Mouse (Mus musculus) frontal cortex, postnatal 25 days (tissue): ENCODE results near the gene Rnf187.
A peak's percentile ranks its signal among the peaks of the same experiment; 100 is the strongest.

ENCODE experiments used
- DNase-seq, 2 experiments: peaks; one replicate each; pipeline ENCODE4 v3.0.0; 2022; ENCODE audit warnings: low spot score in 2 of 2

The Rnf187 gene

DNA sequence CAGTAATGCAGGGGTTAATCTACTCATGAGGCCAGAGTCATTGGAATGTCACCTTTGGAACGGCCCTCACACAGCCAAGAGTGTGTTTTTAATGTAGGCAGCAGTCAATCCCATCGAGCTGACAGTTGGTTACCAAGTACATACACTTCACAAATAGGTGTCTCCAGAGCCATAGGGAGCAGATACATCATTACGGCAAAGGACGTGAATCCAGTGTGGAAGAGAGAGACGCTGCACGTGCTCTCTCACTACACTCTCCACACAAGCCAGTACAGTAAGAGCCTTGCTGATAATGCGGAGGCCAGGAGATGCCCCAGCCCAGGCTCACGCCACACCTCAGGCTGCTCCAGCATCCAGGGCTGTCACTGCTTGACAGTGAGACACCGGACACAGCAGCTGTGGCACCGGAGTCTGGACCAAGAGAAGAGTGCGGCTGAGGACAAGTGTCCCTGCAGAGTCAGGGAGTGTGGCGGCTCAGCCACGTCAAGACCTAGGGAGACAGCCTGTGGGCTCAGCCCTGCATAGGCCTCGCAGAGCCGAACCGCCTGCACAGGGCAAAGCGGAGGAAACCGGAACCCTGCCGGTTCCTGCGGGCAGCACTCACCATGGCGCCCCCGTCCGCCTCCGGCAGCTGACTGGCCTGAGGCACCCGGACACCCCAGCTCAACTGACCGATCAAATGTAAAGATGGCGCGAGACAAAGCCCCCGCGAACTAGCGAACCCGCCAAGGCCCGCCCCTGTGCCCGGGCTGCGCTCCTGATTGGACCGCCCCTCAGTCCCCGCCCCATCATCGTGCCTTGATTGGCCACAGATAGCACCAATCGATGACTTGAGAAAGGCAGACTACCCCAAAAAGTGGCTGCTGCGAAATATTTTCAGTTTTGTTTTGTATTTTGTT, 35.0 kb downstream of the Rnf187 start, which contains the start of gene Zfp39:
Zfp39 (minus strand) TSS at position 715 of the 899 bp plus-strand sequence.
- DNase-seq: peak; percentile 92 to 95

DNA sequence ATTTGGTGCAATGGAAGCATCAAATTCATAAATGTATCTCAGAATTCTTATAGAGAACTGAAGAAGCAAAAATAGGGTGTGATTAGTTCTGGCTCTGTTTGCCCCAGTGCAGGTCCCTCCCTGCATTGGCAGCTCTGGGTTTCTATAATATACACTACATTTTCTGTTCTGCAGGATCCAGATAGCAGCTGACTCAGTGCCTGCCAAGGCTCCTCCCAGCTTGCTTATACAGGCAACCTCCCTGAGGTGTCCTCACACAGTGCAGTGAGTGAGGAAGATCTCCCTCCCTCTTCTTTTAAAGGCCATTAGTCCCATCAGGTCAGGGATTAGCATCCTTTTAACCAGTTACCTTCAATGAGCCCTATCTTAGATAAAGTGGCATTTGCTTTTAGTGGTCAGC, 37.6 kb downstream of the Rnf187 start:
- no peak for DNase-seq

GRCm38 (mm10) chr11:58897485-58897884, 41.2 kb downstream of the Rnf187 start:
- DNase-seq: no peak

DNA sequence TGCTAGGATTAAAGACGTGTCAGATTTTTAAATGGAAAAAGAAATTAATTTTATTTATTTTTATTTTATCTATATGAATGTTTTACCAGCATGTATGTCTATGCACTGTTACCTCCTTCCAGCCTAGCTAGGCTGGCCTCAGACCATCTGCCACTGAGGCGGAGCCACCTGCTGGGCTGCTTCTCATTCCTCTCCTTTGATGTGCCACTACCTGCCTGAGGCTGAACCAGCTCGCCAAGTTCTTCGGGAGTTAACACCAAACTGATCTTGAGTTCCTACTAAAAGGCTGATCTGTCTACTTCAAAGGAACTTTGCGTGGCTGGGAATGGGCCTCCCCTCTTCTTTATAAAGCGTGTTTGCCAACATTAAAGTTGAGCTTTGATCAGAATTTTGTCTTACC, 44.3 kb downstream of the Rnf187 start:
- DNase-seq: no peak

DNA sequence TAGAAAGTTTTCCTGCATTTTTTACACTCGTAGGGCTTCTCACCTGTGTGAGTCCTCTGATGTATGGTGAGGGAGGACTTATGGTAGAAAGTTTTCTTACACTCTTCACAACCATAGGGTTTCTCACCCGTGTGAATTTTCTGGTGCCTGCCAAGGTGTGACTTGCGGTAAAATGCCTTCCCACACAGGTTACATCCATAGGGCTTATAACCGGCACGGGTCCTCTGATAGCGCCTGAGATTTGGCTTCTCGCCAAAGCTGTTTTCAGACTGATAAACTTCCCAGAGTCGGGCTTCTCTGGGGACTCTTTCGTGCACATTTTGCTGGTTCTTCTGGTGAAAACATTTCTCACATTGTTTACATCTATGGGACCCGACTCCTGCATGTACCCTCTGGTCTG, 48.2 kb downstream of the Rnf187 start:
- no peak for DNase-seq

DNA sequence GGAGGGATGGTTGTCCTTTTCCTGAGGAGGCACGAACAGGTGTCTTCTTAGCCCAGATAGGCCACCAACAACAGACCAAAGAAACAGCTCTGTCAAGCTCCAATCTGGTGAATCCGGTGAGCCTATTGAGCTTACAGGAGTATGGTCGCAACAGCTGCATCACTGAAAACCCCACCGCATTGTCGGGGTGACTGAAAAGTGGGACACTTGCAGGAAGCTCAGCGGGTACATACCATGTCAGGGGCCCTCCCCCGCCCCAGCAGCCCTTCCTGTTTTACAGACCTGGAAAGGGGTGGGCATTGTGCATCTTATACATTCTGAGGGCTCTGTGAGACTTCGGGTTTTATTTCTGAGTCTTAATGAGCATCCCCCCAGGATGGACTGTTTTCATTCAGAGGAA, 55.0 kb downstream of the Rnf187 start:
- DNase-seq: no peak
